Mouse (Mus musculus): ENCODE data around the gene Eif3k. TPM values are rescaled to one million over a fixed set of nuclear protein-coding genes. Genes with fewer than 3 reads are reported as not detected.

Gene Eif3k
- total RNA-seq, 1 experiment from 2014 or later = 233 TPM

DNA sequence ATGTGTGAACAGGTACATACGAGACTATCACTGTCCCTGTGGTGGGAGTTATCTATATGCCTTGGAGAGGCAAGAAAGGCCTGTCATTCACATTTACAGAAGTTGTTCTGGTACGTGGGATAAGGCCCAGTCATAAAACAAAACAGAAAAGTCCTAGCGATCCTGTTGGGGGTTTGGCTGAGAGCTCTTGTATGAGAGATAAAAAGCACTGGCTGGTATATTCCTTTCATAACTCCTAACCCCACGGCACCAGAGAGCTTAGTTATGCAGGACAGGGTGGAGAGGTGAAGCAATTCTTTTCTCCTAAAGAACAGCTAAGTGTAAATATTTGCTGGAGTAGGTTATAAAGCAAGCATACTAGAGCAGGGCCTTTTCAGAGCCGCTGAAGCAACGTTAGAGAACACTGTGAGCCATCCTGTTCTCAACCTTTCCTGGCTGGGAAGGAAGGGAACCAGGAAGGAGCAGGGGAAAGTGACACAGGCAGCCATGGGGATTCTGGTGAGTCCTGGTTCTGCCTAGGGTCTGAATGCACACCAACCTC is 22.1 kb downstream of the Eif3k start:
- DNase-seq = no peak

DNA sequence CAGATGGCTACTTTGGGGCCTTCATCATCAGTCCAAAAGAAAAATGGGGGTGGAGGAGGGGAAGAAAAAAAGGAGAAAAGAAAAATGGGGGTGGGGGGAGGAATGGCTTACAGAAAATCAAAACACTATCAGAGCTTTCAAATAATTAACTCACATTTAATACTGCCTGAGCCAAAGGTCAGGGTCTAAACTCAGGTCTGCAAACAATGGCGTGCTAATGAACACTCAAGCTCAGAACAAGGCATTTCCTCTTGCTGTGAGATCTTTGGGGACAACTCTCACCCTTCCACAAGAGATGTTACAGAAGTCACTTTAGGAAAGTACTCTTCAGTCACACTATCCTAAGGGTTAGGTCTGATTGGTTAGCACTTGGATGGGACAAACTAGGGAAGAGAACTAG is 22.9 kb downstream of the Eif3k start:
- DNase-seq = no peak

DNA sequence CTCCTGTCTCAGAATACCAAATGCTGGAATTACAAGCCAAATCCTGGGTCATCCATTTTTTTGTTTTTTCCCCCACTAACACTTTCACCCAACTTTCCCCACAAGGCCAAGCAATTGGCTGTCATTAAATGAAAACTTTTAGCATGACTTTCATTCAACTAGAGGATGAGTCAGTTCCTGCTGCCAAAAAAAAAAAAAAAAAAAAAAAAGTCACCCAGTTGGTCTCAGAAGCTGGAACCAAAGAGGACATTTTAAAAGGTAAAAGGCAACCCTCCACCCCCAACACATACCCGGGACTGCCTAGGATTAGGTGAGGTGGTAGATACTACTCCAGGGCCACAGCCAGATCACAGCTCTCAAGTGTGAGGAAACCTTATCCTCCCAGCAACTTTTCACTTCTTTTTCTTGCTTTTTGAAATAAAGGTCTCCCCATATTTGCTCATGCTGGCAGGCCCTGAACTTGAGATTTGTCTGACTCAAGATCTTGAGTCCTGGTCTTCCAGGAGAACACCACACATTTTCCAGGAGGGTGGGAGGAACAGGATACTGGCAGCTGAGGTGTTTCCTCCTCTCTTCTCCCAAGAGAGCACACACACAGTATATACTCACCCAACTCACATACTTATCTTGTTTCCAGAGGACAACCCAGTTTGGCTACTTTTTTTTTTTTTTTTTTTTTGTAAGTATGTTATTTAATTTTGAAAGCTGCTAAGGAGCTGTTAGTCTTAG is 23.5 kb downstream of the Eif3k start:
- no peak for DNase-seq

- DNase-seq = no peak
Observed at GRCm38 (mm10) chr7:28957286-28957685, 24.4 kb downstream of the Eif3k start.

- DNase-seq = no peak
Observed at GRCm38 (mm10) chr7:28956270-28956669, 25.4 kb downstream of the Eif3k start.

GRCm38 (mm10) chr7:28955295-28955897 is 26.3 kb downstream of the Eif3k start:
- DNase-seq = peak; percentile 43

DNA sequence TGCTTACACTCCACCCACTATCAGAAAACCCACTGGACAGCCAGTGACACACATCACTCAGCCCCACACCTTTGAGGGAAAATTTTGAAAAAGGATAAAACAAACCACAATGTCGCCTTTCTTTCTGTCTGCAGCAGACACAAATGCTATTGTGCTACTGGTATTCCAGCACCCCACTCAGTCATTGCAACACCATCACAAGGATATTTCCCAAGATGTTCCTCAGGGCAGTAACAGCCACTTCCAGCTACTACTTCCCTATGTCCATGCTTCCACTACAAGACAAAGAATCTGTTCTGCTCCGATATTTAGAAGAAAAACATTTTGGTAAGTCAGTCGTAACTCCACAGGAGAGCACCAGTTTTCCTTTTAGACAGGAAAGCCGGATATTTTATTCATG is 26.9 kb downstream of the Eif3k start:
- DNase-seq = no peak

DNA sequence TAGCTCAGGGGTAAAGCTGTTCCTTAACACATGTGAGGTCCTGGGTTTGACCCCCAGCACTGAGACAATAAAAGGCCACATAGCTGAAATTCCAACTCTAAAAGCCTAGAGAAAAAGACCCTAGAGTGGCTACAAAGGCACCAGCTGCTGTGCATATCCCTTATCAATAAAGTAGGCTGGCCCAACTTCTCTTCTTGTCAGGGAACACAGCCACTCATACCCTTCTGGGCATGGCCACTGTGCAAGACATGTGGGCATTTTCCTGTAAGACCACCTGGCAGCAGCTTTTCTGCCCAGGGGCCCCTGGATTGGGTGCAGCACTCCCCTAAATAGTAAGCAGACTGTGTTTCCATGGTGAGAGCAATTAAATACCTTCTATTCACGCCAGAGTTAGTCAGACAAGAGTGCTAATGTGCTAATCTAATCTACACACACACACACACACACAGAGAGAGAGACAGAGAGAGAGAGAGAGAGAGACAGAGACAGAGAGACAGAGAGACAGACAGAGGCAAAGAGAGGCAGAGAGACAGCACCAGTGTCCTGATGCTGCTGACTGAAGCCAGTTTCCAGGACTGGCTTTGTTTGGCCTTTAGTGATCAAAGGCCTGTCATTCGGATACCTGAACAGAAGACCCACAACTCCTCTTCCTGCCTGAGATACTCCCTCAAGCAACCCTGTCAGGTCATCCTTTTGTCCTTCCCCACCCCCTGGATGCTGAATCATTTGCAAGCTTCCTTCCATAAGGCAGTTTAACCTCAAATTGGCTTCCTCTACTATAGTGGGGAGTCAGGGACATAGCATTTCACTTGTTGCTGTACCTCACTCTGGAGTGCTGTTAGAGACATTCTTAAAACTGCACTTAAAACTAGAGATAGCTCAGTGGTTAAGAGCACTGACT is 27.9 kb downstream of the Eif3k start:
- DNase-seq = no peak

- peak; percentile 77 for DNase-seq
Observed at GRCm38 (mm10) chr7:28952786-28953185, 28.9 kb downstream of the Eif3k start.

DNA sequence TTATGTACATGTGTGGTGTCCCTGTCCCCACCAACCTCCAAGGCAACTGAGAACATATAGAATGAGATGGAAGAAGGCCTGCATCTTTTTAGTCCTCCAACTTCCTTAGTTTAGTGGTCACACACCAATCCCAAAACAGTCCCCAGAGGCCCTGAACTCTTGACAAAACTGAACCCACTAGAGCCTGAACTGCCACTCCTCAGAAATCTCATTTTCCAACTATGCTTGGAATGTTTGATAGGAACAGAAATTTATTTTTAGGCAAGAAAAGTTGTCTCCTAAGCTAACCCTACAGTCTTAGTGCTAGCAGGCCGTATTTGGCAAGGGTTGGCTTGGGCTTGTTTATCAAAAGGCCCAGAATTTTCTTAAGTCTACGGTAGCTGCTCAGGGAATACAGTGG is 29.9 kb downstream of the Eif3k start:
- DNase-seq = no peak

DNA sequence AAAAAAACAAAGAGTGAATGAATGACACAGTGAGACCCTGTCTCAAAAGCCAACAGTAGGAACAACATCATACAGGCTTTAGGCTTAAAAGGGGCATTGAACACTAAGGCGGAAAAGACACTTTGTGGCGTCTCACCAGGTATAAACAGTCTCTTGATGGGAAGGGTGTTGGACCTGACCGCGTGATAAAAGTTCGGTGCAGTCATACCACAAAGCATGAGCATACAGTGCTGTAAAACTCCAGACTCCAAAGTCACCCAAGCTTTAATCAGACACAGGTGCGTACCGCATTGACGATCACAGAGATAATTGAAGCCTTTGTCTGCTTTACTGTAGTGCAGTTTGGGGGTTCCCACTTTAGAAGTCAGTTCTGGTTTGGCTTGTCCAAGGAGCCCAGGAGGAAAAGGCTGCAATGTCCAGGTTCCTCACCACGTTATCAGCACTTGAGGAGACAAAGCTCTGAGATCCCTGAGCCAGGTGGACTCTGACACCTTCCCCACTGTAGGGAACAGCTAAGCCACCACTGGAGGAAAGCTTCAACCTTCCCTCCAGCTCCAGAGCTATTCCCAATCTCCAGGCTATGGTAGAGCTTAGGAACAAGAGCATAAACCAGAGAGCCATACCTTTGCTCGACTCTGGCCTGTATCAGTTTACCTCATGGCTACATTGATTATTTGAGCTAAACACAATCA is 31.2 kb downstream of the Eif3k start:
- DNase-seq = no peak

DNA sequence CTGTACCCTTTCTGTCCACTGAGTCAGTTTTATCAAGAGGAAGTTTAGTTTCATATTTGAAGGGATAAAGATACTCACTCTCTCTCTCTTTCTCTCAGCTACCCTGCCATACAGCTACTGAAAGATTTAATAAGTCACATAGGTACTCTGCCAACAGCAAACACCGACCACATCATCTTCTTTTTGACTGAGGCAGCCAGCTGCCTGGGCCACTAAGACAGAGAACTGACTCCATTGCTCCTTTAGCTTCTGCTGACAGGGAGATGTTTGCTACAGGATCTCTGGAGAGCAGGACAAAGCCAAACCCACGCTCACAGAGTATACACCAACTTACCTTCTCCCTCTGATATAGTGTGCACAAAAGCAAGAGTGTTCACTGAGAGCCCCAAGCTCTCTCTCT is 32.4 kb downstream of the Eif3k start:
- DNase-seq = no peak

- DNase-seq = no peak
Observed at GRCm38 (mm10) chr7:28948746-28949145, 32.9 kb downstream of the Eif3k start.

- DNase-seq = no peak
Observed at GRCm38 (mm10) chr7:28946271-28946610, 35.4 kb downstream of the Eif3k start.

DNA sequence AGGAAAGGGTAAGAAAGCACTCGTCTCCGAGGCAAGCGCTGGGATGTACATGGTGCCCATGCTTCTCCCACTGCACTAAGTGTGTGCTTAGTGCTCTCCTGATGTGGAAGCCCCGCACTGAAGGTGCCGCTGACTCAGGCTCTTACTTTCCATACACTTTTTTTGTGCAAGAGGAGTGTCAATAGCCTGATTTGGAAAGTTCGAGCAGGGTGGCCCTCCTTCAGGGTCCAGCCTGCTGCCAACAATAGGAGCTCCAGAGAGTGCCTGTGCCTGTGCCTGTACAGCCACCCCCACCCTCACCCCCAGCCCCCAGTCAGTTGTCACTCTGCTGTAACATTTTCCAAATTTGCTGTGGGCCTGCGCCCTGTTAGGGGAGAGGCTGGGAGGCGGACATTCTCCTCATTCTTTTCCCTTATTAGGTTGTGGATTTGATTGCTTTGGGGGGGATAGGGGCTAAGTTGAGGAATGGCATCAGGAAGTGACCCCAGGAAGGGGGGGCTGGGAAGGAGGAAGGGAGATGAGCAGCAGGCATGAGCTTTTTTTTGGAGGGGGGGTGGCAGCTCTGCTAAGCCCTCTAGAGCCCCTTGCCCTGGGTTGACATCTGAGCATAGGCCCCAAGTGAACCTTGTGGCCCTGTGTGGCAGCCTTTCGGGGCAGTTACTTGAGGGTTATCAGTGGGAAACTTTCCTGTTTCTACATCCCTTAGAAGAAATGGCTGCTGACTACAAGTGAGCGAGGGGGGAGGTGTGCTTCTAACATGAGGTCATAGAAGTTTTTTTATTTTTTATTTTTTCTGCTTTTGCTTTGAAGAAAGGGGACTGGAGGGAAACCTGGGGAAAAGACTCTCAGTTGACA is 36.0 kb downstream of the Eif3k start:
- no peak for DNase-seq

DNA sequence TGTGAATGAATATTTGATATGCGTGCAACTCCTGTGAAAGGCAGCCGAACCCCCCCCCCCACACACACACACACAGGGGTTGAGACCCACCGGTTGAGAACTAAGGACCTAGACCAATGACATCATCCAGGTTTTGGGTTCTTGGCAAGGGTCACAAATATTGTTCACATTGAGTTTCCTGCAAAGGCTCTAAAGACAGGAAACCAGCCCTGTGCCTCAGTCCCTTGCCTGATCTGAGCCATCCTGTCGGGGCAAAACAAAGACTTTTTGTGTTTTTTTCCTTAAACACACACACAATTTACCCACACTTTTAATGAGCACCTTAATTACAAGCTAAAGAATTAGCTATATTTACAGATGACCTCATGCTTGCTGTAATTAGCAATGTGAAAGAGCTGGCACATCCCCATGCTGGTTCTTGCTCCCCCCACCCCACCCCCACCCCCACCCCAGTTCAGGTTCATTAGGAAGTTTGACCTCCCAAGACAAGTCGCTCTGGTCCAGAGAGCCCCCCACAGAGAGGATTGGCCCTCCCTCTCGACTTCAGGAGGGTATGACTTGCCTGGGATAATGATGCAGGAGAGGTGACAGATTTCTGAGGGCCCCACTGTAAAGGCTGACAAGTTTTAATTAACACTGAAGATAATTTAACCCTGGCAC is 36.8 kb downstream of the Eif3k start:
- DNase-seq = no peak

- DNase-seq = no peak
Observed at GRCm38 (mm10) chr7:28943451-28944180, 38.0 kb downstream of the Eif3k start.

DNA sequence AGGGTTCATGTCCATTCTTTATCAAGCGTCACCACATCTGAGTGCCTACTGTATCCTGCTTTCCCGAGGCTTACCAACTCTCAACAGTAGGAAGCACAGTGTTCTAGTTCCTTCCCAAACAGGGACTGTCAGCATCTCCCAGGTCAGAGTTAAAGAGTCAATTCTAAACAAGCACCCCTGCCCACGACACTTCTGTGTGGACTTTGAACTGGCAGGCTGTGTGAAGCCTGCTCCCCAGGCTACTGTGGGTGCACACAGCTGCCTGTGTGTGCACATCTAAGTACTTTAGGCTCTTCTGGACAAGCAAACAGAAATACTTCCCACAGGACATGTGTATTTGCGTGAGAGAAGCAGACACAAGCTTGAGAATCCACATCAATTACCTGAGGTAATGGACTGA is 40.1 kb downstream of the Eif3k start:
- no peak for DNase-seq

GRCm38 (mm10) chr7:28941129-28941528 is 40.5 kb downstream of the Eif3k start:
- DNase-seq = no peak
